ENCODE assay signal across 8 mouse cellular contexts in genomic region chr17:22673891-22674622, GRCm38 (mm10).
DNase-seq lines count a peak whose midpoint lies in the region; ATAC-seq and TF ChIP-seq lines count a peak whose summit lies in the region.

No protein-coding gene starts in this region.

- H3K4me3 ChIP-seq in heart, embryonic 14.5 days (ENCODE audit: control insufficient read depth in 1 of 2, insufficient read depth in 1 of 2, low read depth in 1 of 2, low read length in 2 of 2), result peak overlapping the region; percentile 52 to 64
- H3K4me3 ChIP-seq in embryonic fibroblast, embryonic 13.5 days (ENCODE audit: insufficient read depth, low read length), result peak overlapping the region; percentile 24; the same call in 1 of the 2 replicates

- no peak for DNase-seq in heart, postnatal 14 days
- peak; percentile 59 for DNase-seq in Muller cell, postnatal 12 days (ENCODE audit: inconsistent ontology term)
- peak; percentile 44 to 68 for DNase-seq in kidney, postnatal 4 days
- DNase-seq in neural tube, embryonic 10.5 days (ENCODE audit: extremely low spot score, low spot score), result peak; percentile 55
- no peak for DNase-seq in ovary, adult 18-20 months (ENCODE audit: low spot score)
- DNase-seq in spleen, adult 18-20 months, result no peak

- 14% methylated on average over 16 of the region's 16 CpGs for WGBS in heart, embryonic 14.5 days

- H3K9me3 ChIP-seq in heart, embryonic 14.5 days (ENCODE audit: control insufficient read depth, low read length), result no peaks in the 10 kb centered on the region

- no peak for TF ChIP-seq POLR2A in embryonic fibroblast, embryonic 13.5 days (IDR thresholded peaks at IDR 0.05; ENCODE audit: low read depth, low read length)

- peak overlapping the region; percentile 71 for H3K4me2 ChIP-seq in heart, embryonic 14.5 days (ENCODE audit: low read length)

- peak; percentile 83 for ATAC-seq in heart, embryonic 14.5 days (ENCODE audit: insufficient number of reproducible peaks, insufficient read depth, low FRiP score, low read depth)

- H3K9ac ChIP-seq in heart, embryonic 14.5 days (ENCODE audit: low read length), result peak overlapping the region; percentile 71

- TF ChIP-seq CTCF in embryonic fibroblast, embryonic 13.5 days (IDR thresholded peaks at IDR 0.05; ENCODE audit: borderline replicate concordance, insufficient read depth, low read length), result no peak

- intact Hi-C loops in heart, postnatal 14 days (cut with DNase I), result no loop called here

- no peaks in the 10 kb centered on the region for H3K27me3 ChIP-seq in heart, embryonic 14.5 days (ENCODE audit: control insufficient read depth, insufficient read depth, low read length)

- H3K4me1 ChIP-seq in heart, embryonic 14.5 days (ENCODE audit: control insufficient read depth in 2 of 2, insufficient read depth in 2 of 2, low read length in 2 of 2), result no peaks in the 10 kb centered on the region
- no peaks in the 10 kb centered on the region for H3K4me1 ChIP-seq in embryonic fibroblast, embryonic 13.5 days (ENCODE audit: control insufficient read depth, insufficient read depth, low read length)

- no peaks in the 10 kb centered on the region for H3K36me3 ChIP-seq in heart, embryonic 14.5 days (ENCODE audit: control insufficient read depth, insufficient read depth, low read length)

- no peak overlapping the region for H3K27ac ChIP-seq in heart, embryonic 14.5 days (replicated peaks in 1 of 2; ENCODE audit: control insufficient read depth in 1 of 2, insufficient read depth in 1 of 2, low read depth in 2 of 2, low read length in 2 of 2)
- H3K27ac ChIP-seq in embryonic fibroblast, embryonic 13.5 days (ENCODE audit: insufficient read depth, low read length), result no peak overlapping the region

Comparison
In these comparisons a context has a peak if more than half of its experiments do, and no peak if none do; other contexts are left out.
1. DNase-seq: peak in Muller cell, postnatal 12 days (single experiment), kidney, postnatal 4 days (2 of 2) and neural tube, embryonic 10.5 days (single experiment); none in heart, postnatal 14 days (0 of 2), ovary, adult 18-20 months (single experiment) and spleen, adult 18-20 months (0 of 2).